8 mouse cellular contexts compared by ENCODE assay signal in the genomic region with DNA sequence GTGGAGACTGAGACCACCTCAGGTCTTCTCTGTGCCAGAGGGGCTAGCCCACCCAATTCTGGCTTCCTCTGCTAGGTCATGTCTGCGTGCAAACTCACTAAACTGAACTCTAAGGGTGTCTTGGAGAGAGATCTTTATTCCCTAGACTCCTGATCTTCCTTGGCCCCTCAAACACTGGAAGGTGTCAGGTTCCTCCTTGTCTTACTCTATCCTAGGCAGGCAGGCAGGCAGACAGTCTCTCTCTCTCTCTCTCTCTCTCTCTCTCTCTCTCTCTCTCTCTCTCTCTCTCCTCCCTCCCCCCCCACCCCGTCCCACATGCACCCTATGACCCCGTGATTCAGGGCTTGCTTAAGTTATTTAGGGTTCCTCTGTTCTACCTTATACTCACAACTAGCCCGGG. TPM values are rescaled to one million over a fixed set of nuclear protein-coding genes. Genes with fewer than 3 reads are reported as not detected.
DNase-seq lines count a peak whose midpoint lies in the region; ATAC-seq and TF ChIP-seq lines count a peak whose summit lies in the region.

No protein-coding gene starts in this region.

- WGBS in heart, embryonic 12.5 days, result 6% methylated on average over 4 of the region's 4 CpGs
- WGBS in forebrain, postnatal 0 days, result 8% methylated on average over 4 of the region's 4 CpGs

- H3K9me3 ChIP-seq in heart, embryonic 12.5 days (replicated peaks), result no peaks in the 10 kb centered on the region
- H3K9me3 ChIP-seq in ES-Bruce4 (replicated peaks; ENCODE audit: control insufficient read depth, insufficient read depth, low read length, poor library complexity, severe bottlenecking), result no peaks in the 10 kb centered on the region
- H3K9me3 ChIP-seq in forebrain, postnatal 0 days (ENCODE audit: low read length), result no peaks in the 10 kb centered on the region

- H3K4me3 ChIP-seq in heart, embryonic 12.5 days, result peak overlapping the region; percentile 60
- H3K4me3 ChIP-seq in ES-Bruce4 (ENCODE audit: low read depth, low read length), result peak overlapping the region; percentile 75
- H3K4me3 ChIP-seq in forebrain, postnatal 0 days (ENCODE audit: low read depth, low read length), result peak overlapping the region; percentile 63

- intact Hi-C loops in heart, postnatal 10 days (cut with DNase I), result no loop called here
- intact Hi-C loops in left cerebral cortex, postnatal 10 days (cut with DNase I), result loop anchor here (10.0 kb wide), 2 partner anchors 178 to 338 kb away; no protein-coding TSS in a partner anchor

- peaks cover 41% of the 10 kb centered on the region for H3K4me1 ChIP-seq in heart, embryonic 12.5 days (replicated peaks)
- peaks cover 6% of the 10 kb centered on the region for H3K4me1 ChIP-seq in ES-Bruce4 (ENCODE audit: control insufficient read depth, insufficient read depth, low read length)
- H3K4me1 ChIP-seq in forebrain, postnatal 0 days (ENCODE audit: insufficient read depth), result no peaks in the 10 kb centered on the region

- H3K4me2 ChIP-seq in heart, embryonic 12.5 days, result peak overlapping the region; percentile 97
- peak overlapping the region; percentile 94 for H3K4me2 ChIP-seq in forebrain, postnatal 0 days (ENCODE audit: low read depth)

- H3K27me3 ChIP-seq in heart, embryonic 12.5 days (replicated peaks), result no peaks in the 10 kb centered on the region
- no peaks in the 10 kb centered on the region for H3K27me3 ChIP-seq in ES-Bruce4 (ENCODE audit: control insufficient read depth, insufficient read depth, low read length, poor library complexity, severe bottlenecking)
- no peaks in the 10 kb centered on the region for H3K27me3 ChIP-seq in forebrain, postnatal 0 days (ENCODE audit: insufficient read depth, low read length)

- no peak for ATAC-seq in heart, embryonic 12.5 days (ENCODE audit: insufficient number of reproducible peaks, low FRiP score)
- ATAC-seq in forebrain, postnatal 0 days, result peak; percentile 1; the same call in 1 of the 2 replicates
- 0 out of 2 replicates have a peak, but pooled peaks have one; percentile 1 for ATAC-seq in megakaryocyte progenitor cell, adult 5-6 weeks (replicated peaks; ENCODE audit: poor library complexity)

- peak overlapping the region; percentile 75 for H3K9ac ChIP-seq in heart, embryonic 12.5 days
- peak overlapping the region; percentile 70 for H3K9ac ChIP-seq in ES-Bruce4 (ENCODE audit: low read depth, poor library complexity, severe bottlenecking)
- H3K9ac ChIP-seq in forebrain, postnatal 0 days, result peak overlapping the region; percentile 69

- no peak for TF ChIP-seq EP300 in ES-Bruce4 (IDR thresholded peaks at IDR 0.05; ENCODE audit: insufficient read depth, low read depth, low read length)

- DNase-seq in heart, postnatal 10 days, result no peak
- no peak for DNase-seq in forebrain, postnatal 0 days
- DNase-seq in left cerebral cortex, postnatal 10 days (ENCODE audit: extremely low spot score in 1 of 2, low spot score in 2 of 2), result no peak
- no peak for DNase-seq in spleen, postnatal 36 days (ENCODE audit: low spot score in 2 of 2)
- no peak for DNase-seq in cerebellum, adult 18-20 months

- H3K27ac ChIP-seq in heart, embryonic 12.5 days (ENCODE audit: poor library complexity, severe bottlenecking), result no peak overlapping the region
- H3K27ac ChIP-seq in ES-Bruce4 (ENCODE audit: insufficient read depth, low read length), result no peak overlapping the region
- H3K27ac ChIP-seq in forebrain, postnatal 0 days (ENCODE audit: low read depth, low read length), result no peak overlapping the region

- no peak for TF ChIP-seq POLR2A in ES-Bruce4 (IDR thresholded peaks at IDR 0.05; ENCODE audit: insufficient read depth, low read length)

- no peak for TF ChIP-seq CTCF in ES-Bruce4 (IDR thresholded peaks at IDR 0.05; ENCODE audit: low read depth, low read length)
- no peak for TF ChIP-seq CTCF in forebrain, postnatal 0 days (IDR thresholded peaks at IDR 0.05; ENCODE audit: low read depth)

- H3K36me3 ChIP-seq in heart, embryonic 12.5 days, result no peaks in the 10 kb centered on the region
- H3K36me3 ChIP-seq in ES-Bruce4 (ENCODE audit: control insufficient read depth, insufficient read depth, low read length, poor library complexity, severe bottlenecking), result no peaks in the 10 kb centered on the region
- no peaks in the 10 kb centered on the region for H3K36me3 ChIP-seq in forebrain, postnatal 0 days (ENCODE audit: insufficient read depth)

RNA-seq across cellular contexts. Expression of gene Relt, which starts 0.9 kb away (rescaled TPM):
- polyA plus RNA-seq in heart, embryonic 12.5 days (2016; fragmentation: Nextera tagmentation; extraction: Ambion mirVana), result 4.1 TPM in 2 replicates
- 1 to 10 TPM; 4.0 to 4.6 TPM for total RNA-seq in heart, postnatal 10 days (2021)
- 10.6 and 14.1 TPM in 2 replicates for polyA plus RNA-seq in ES-Bruce4 (2011; ENCODE audit: insufficient read depth, insufficient read length, low read depth, missing spikeins)
- total RNA-seq in forebrain, postnatal 0 days (2014; rRNA removed), result 7.5 and 8.3 TPM in 2 replicates
- polyA plus RNA-seq in forebrain, postnatal 0 days (2015; fragmentation: Nextera tagmentation; extraction: Ambion mirVana), result 4.4 and 5.1 TPM in 2 replicates
- total RNA-seq in megakaryocyte progenitor cell, adult 5-6 weeks (2015), result 8.2 and 9.0 TPM in 2 replicates
- 6.3 and 13.1 TPM in 2 replicates for total RNA-seq in megakaryocyte progenitor cell, adult 5-6 weeks (2017)
- 1 to 10 TPM; 9.0 to 9.4 TPM for total RNA-seq in left cerebral cortex, postnatal 10 days (2021)
